Mouse (Mus musculus): ENCODE results near the gene Tnfsf10. TPM values are rescaled to one million over a fixed set of nuclear protein-coding genes. Genes with fewer than 3 reads are reported as not detected.

Gene Tnfsf10
- polyA plus RNA-seq (2015; fragmentation: Nextera tagmentation; extraction: Ambion mirVana), result 0.23 and 0.37 TPM in 2 replicates

DNA sequence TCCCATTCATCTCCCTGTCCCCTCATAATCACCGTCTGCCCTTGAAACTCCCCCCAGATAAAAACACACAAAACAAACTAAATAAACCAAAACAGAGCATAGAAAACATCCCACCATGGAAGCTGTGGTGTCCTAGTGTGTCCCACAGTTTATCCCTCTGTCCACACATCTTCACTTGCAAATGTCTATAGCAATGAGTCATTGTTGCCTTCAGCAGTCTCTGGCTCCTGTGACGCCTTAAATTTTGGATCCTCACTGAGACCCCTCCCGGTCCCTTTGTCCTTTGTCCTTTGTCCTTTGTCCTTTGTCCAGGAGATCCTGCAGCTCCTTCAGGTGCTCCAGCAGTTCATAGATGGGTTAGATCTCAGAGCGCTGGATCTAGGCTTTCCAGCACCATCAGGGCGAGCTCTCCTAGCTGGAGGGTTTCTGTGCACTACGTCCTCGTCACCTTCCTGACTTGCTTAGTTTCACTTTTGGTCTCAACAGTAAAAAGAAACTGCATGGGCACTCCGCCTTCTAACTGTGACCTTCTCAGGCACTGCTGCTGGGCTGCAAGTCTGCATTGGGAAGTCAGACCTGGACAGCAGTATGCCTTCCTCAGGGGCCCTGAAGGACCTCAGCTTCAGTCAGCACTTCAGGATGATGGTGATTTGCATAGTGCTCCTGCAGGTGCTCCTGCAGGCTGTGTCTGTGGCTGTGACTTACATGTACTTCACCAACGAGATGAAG lies at the start of gene Tnfsf10:
Tnfsf10 (plus strand) TSS at position 470 of the 729 bp plus-strand sequence.
- 31% methylated on average over 9 of the region's 9 CpGs for WGBS (ENCODE audit: insufficient replicate concordance)
- H3K27ac ChIP-seq (ENCODE audit: low read depth), result peak within 1 kb of the TSS; percentile 34
- ATAC-seq, result peak; percentile 41; the same call in 1 of the 2 replicates
- peak within 1 kb of the TSS; percentile 46 for H3K4me3 ChIP-seq (ENCODE audit: low read depth, low read length)
- peak within 1 kb of the TSS; percentile 23 for H3K9ac ChIP-seq (replicated peaks)
- peak within 1 kb of the TSS; percentile 62 for H3K4me2 ChIP-seq (ENCODE audit: low read depth, low read length)
- H3K4me1 ChIP-seq (ENCODE audit: insufficient read depth), result peaks cover 3% of the 10 kb centered on the region; the same call in 1 of the 2 replicates
- DNase-seq, result peak; percentile 22
- H3K36me3 ChIP-seq (replicated peaks; ENCODE audit: insufficient read depth, low read length), result no peaks in the 10 kb centered on the region
- no peaks in the 10 kb centered on the region for H3K9me3 ChIP-seq (ENCODE audit: low read length)
- H3K27me3 ChIP-seq (ENCODE audit: insufficient read depth, low read length), result no peaks in the 10 kb centered on the region
- TF ChIP-seq CTCF (IDR thresholded peaks at IDR 0.05; ENCODE audit: low read depth) (no peak), EP300 (IDR thresholded peaks at IDR 0.05; ENCODE audit: low read depth) (no peak)

DNA sequence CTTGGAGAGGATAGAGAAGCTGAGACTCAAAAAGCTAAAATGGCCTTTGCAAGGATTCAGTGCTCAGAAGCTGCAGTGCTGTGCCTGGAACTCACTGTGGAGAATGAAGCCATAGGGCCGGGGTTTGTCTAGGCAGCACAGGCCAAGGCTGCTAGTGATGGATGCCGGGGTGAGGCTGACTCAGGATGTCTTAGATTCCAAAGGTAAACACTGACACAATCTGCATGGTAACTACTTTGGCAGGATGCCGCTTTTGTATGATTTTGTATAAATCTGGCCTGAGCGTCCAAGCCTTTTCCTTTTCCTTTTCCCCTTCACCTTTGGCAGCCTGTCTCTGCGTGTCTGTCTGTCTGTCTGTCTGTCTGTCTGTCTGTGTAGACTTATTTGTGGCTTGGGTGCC lies 49.5 kb upstream of the Tnfsf10 start:
- no peak overlapping the region for H3K9ac ChIP-seq (replicated peaks)
- WGBS (ENCODE audit: insufficient replicate concordance), result 73% methylated on average over 5 of the region's 5 CpGs
- no peak overlapping the region for H3K27ac ChIP-seq (ENCODE audit: low read depth)
- peaks cover 10% of the 10 kb centered on the region for H3K4me1 ChIP-seq (ENCODE audit: insufficient read depth)
- no peaks in the 10 kb centered on the region for H3K36me3 ChIP-seq (replicated peaks; ENCODE audit: insufficient read depth, low read length)
- no peak overlapping the region for H3K4me2 ChIP-seq (ENCODE audit: low read depth, low read length)
- ATAC-seq (no peak), DNase-seq (no peak)
- TF ChIP-seq CTCF (IDR thresholded peaks at IDR 0.05; ENCODE audit: low read depth) (no peak), EP300 (IDR thresholded peaks at IDR 0.05; ENCODE audit: low read depth) (no peak)
- H3K4me3 ChIP-seq (ENCODE audit: low read depth, low read length), result no peak overlapping the region
- no peaks in the 10 kb centered on the region for H3K27me3 ChIP-seq (ENCODE audit: insufficient read depth, low read length)
- no peaks in the 10 kb centered on the region for H3K9me3 ChIP-seq (ENCODE audit: low read length)

DNA sequence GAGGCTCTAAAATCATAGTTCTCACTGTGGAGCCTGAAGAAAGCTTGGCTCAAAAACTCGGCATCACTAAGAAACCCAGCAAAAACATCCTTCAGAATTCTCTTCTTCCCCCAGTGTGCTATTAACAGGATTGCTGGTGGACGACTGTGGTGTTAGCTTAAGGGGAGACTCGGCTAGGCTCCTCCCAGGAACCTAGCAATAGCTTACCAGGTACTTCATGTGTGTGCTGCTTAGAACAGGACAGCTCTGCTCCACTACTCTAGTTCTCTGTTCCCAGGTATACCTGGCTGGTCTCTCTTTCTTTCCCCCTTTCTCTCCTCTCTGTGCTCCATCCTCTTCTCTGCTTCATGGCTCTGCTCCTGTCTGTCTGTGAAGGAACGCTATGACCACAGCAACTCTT lies 48.9 kb upstream of the Tnfsf10 start:
- H3K4me1 ChIP-seq (ENCODE audit: insufficient read depth), result peaks cover 10% of the 10 kb centered on the region
- ATAC-seq, result no peak
- H3K4me2 ChIP-seq (ENCODE audit: low read depth, low read length), result no peak overlapping the region
- no peaks in the 10 kb centered on the region for H3K36me3 ChIP-seq (replicated peaks; ENCODE audit: insufficient read depth, low read length)
- WGBS (ENCODE audit: insufficient replicate concordance), result 56% methylated on average over 4 of the region's 4 CpGs
- H3K27ac ChIP-seq (ENCODE audit: low read depth), result no peak overlapping the region
- TF ChIP-seq EP300 (IDR thresholded peaks at IDR 0.05; ENCODE audit: low read depth) (no peak), CTCF (IDR thresholded peaks at IDR 0.05; ENCODE audit: low read depth) (no peak)
- H3K9me3 ChIP-seq (ENCODE audit: low read length), result no peaks in the 10 kb centered on the region
- H3K27me3 ChIP-seq (ENCODE audit: insufficient read depth, low read length), result no peaks in the 10 kb centered on the region
- DNase-seq, result no peak
- no peak overlapping the region for H3K4me3 ChIP-seq (ENCODE audit: low read depth, low read length)
- no peak overlapping the region for H3K9ac ChIP-seq (replicated peaks)

DNA sequence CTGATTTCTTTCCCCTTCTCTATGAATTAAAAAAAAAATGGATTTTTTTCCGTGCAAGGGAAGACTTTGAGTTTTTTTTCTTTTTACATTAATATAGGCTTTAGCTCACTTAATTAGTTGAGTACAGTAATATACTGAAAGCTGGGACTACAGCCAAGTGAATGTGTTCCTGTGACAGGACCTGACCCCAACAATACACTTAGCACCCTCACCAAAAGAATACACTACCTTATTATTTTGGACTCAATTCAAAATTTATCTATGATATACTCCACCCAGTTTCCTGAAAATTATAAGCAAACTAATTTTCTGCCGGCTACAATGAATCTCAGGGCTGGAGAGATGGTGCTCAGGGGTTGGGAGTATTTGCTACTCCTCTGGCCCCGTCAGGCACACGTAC lies 47.7 kb upstream of the Tnfsf10 start:
- no peak overlapping the region for H3K9ac ChIP-seq (replicated peaks)
- H3K36me3 ChIP-seq (replicated peaks; ENCODE audit: insufficient read depth, low read length), result no peaks in the 10 kb centered on the region
- ATAC-seq, result no peak
- TF ChIP-seq EP300 (IDR thresholded peaks at IDR 0.05; ENCODE audit: low read depth) (no peak), CTCF (IDR thresholded peaks at IDR 0.05; ENCODE audit: low read depth) (no peak)
- no peak overlapping the region for H3K4me3 ChIP-seq (ENCODE audit: low read depth, low read length)
- no peaks in the 10 kb centered on the region for H3K27me3 ChIP-seq (ENCODE audit: insufficient read depth, low read length)
- peaks cover 10% of the 10 kb centered on the region for H3K4me1 ChIP-seq (ENCODE audit: insufficient read depth)
- H3K9me3 ChIP-seq (ENCODE audit: low read length), result no peaks in the 10 kb centered on the region
- no peak overlapping the region for H3K27ac ChIP-seq (ENCODE audit: low read depth)
- no peak for DNase-seq
- WGBS (ENCODE audit: insufficient replicate concordance), result 67% methylated on average over 4 of the region's 4 CpGs
- no peak overlapping the region for H3K4me2 ChIP-seq (ENCODE audit: low read depth, low read length)

DNA sequence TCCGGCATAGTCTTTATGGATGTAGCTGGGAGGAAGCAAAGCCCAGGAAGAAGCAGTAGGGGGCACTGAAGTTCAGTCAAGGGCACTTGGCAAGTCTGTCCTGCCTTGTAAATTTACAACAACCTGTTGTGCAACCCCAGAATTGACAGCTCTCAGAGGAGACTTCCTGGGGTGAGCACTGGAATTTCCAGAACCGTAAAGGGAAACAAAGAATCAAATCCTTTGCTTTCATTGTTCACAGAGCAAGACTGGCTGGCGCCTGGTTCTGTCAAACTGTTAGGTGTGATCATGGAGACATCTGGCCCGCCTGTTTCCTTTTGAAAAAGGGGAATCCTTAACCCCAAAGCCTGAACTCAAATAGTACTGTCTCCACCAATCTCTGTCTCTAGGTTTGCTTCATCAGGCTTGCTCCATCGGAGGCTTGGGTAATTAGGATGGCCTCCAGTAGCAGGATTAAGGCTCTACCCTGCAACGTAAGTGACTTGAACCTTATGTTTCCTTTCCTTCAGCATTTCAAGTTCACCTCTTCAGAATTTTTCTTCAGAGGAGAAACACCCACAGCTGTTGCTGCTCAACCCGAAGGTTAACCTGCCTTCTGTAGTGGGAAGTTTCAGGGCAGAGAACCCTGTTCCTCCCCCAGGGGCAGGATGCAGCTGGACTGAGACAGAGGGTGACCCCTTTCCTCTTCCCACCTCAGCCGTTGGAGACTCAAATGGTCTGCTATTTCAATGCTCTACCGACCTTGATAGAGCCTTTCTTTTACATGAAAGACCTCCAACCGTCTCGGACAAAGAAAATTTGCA lies 46.5 kb upstream of the Tnfsf10 start:
- Histone ChIP-seq H3K27ac (ENCODE audit: low read depth) (peak overlapping the region; percentile 56), H3K27me3 (ENCODE audit: insufficient read depth, low read length) (no peaks in the 10 kb centered on the region), H3K4me1 (ENCODE audit: insufficient read depth) (peaks cover 10% of the 10 kb centered on the region), H3K9ac (replicated peaks) (no peak overlapping the region), H3K4me2 (ENCODE audit: low read depth, low read length) (peak overlapping the region; percentile 40), H3K4me3 (ENCODE audit: low read depth, low read length) (no peak overlapping the region), H3K36me3 (replicated peaks; ENCODE audit: insufficient read depth, low read length) (no peaks in the 10 kb centered on the region), H3K9me3 (ENCODE audit: low read length) (no peaks in the 10 kb centered on the region)
- TF ChIP-seq CTCF (IDR thresholded peaks at IDR 0.05; ENCODE audit: low read depth), result peak; percentile 65
- TF ChIP-seq EP300 (IDR thresholded peaks at IDR 0.05; ENCODE audit: low read depth), result no peak; the same call in 1 of the 2 replicates
- ATAC-seq, result peak; percentile 91
- DNase-seq, result peak; percentile 62
- 15% methylated on average over 11 of the region's 11 CpGs for WGBS (ENCODE audit: insufficient replicate concordance)
